Mouse (Mus musculus): Measurements from ENCODE around the gene Adcy5.

The Adcy5 gene

GRCm38 (mm10) chr16:35154641-35155390 lies at the start of gene Adcy5:
TSS of gene Adcy5 (plus strand) at chr16:35154877.
- peak; percentile 58 for DNase-seq (ENCODE audit: low spot score)

GRCm38 (mm10) chr16:35107985-35108384 lies 46.7 kb upstream of the Adcy5 start:
- DNase-seq (ENCODE audit: low spot score), result peak; percentile 66

GRCm38 (mm10) chr16:35109156-35109555 lies 45.5 kb upstream of the Adcy5 start:
- peak; percentile 29 for DNase-seq (ENCODE audit: low spot score)

- peak; percentile 48 for DNase-seq (ENCODE audit: low spot score)
Measured at GRCm38 (mm10) chr16:35109656-35110291, 44.9 kb upstream of the Adcy5 start.

GRCm38 (mm10) chr16:35110410-35111142 lies 44.1 kb upstream of the Adcy5 start:
- DNase-seq (ENCODE audit: low spot score), result peak; percentile 95

- no peak for DNase-seq (ENCODE audit: low spot score)
Measured at GRCm38 (mm10) chr16:35111143-35111620, 43.5 kb upstream of the Adcy5 start.

DNA sequence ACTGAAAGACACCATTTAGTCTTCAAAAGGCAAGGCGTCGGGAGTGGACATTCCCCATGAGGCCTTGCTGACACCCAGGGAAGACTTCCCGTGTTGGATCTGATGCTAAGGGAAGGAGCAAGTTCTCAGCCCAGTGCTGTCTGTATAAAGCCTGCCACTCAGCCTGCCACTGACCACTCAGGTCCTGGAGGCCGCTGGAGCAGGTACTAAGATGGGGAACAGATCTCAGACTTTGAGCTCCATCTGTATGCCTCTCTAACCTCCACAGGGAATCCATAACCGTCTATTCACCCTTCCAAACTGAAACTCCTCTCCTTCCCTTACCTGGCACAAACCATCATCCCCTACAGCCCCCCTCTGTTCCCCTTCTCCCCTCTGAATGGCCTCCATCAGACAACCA lies 41.2 kb upstream of the Adcy5 start:
- no peak for DNase-seq (ENCODE audit: low spot score)

- no peak for DNase-seq (ENCODE audit: low spot score)
Measured at GRCm38 (mm10) chr16:35116328-35116956, 38.2 kb upstream of the Adcy5 start.

- no peak for DNase-seq (ENCODE audit: low spot score)
Measured at GRCm38 (mm10) chr16:35117436-35117835, 37.2 kb upstream of the Adcy5 start.

DNA sequence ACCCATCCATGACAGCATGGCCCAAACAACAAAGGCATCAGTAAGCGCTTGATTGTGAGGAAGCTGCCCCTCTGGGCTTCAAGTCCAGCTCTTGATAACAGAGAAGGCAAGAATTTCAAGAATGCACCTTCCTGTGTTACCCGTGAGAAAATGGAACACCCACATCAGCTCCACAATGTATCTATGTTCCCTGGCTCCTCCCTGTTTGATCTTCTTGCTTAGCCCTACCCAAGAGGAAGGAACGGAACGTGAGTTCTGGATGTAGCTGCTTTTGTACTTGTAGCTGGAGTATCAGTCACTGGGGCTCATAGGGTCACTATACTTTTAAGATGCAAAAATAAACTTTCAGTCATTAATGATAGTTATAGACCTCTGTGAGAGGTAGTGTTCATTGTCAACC lies 34.1 kb upstream of the Adcy5 start:
- DNase-seq (ENCODE audit: low spot score), result no peak

- DNase-seq (ENCODE audit: low spot score), result no peak
Measured at GRCm38 (mm10) chr16:35127270-35127669, 27.4 kb upstream of the Adcy5 start.

DNA sequence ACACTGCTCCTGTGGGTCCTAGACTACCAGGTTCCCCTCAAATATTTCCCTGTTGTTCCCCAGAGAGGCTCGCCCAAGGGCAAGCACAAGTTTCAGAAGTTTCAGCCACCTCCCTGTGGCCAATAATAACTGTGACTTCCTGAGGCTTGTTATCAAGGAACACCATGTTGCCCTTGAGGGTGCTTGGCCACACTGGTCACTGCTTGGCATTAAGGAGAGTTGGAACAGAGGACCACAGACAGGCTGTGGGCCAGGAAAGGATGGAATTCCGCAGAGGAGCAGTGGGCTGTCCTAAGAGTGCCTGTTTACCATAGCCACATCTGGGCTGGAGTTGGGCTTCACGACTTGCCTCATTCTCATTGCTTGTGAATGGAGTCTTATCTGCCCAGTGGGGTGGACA lies 24.5 kb upstream of the Adcy5 start:
- DNase-seq (ENCODE audit: low spot score), result no peak

DNA sequence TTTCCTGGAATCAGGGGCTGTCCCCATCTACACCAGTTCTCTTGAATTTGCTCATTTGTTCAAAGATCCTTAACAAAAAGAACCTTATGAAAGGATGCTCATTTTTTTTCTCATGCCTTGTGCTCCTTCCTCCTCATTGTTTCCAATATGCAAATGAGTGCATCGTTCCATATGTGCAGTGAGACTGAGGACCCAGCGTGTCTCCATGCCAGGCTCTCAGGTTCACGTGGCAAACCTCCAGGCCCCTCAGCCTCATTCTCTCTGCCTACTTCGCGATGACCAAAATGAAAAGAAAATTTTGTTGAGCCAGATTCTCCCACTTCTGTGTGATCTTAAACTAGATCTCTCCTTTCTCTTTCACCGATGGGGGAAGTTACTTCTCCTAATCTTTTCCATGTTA lies 15.3 kb upstream of the Adcy5 start:
- DNase-seq (ENCODE audit: low spot score), result no peak

DNA sequence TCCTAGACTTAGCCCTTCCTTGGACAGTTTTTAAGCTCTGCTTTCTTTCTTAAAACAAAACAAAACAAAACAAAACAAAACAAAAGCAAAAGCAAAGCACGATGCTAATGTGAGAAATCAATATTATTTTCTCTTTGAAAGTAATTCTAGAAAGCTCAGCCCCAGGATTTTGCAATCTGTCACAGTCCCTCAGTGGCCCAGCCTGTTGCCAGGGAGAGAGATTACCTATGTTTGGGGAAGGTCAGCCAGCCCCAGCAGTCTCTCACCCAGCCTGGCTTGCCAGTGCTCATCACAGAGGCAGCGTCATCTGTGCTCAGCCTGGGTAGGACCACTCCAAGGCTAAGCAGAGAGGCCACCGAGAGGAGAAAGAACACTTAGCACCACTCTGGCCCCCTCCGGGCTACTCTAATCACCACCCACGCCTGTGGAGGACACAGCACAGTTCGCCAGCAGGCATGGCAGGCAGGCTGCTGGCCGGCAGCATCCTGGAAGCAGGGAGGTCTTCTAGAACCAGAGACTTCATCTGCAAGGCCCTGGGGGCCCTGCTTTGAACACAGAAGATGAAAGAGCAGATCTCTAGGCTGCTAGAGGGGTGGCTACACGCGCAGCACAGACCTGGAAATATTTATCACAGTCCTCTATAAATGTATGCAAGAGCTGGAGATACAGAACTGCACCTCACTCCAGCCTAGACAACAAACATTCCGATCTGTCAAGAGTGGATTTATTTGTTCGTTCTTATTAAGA lies 14.6 kb upstream of the Adcy5 start:
- peak; percentile 37 for DNase-seq (ENCODE audit: low spot score)

DNA sequence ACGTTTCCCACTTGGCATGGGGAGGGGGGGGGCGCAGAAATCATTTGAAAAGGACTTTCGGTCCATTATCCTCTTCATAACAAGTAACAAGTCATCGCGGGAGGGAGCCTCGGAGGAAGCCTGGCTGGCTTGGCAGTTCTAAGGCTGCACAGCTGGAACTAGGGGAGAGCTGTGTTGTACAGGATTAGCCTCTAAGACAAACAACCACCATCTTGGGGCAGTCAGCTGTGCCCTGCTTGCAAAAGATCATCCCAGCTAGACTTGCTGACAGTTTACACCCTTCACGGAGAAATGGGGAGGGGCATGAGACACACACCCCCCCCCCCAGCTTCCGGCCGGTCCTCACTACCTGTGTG lies 14.1 kb upstream of the Adcy5 start:
- DNase-seq (ENCODE audit: low spot score), result peak; percentile 45

GRCm38 (mm10) chr16:35141839-35142238 lies 12.8 kb upstream of the Adcy5 start:
- no peak for DNase-seq (ENCODE audit: low spot score)

- DNase-seq (ENCODE audit: low spot score), result no peak
Measured at GRCm38 (mm10) chr16:35146153-35146552, 8.5 kb upstream of the Adcy5 start.

- peak; percentile 16 for DNase-seq (ENCODE audit: low spot score)
Measured at GRCm38 (mm10) chr16:35153146-35153755, 1.4 kb upstream of the Adcy5 start.

DNA sequence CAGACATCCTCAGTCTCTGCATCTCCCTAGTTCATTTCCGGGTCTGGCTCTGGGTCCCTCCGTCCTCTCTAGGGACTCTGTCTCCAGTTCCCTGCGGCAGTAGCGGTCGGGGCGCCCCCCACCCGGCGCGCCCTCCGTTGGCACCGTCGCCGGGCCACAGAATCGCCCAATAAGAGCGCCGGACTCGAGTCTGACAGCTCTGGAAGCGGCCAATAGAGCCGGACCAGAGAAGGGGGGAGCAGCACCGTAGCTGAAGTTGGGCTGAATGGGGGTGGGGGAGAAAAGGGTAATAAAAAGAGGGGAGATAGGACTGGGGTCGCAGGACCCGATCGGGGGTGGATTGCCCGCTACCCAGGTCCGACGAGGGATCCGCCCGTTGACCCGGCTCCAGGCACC lies 434 bp upstream of the Adcy5 start:
- DNase-seq (ENCODE audit: low spot score), result peak; percentile 44

DNA sequence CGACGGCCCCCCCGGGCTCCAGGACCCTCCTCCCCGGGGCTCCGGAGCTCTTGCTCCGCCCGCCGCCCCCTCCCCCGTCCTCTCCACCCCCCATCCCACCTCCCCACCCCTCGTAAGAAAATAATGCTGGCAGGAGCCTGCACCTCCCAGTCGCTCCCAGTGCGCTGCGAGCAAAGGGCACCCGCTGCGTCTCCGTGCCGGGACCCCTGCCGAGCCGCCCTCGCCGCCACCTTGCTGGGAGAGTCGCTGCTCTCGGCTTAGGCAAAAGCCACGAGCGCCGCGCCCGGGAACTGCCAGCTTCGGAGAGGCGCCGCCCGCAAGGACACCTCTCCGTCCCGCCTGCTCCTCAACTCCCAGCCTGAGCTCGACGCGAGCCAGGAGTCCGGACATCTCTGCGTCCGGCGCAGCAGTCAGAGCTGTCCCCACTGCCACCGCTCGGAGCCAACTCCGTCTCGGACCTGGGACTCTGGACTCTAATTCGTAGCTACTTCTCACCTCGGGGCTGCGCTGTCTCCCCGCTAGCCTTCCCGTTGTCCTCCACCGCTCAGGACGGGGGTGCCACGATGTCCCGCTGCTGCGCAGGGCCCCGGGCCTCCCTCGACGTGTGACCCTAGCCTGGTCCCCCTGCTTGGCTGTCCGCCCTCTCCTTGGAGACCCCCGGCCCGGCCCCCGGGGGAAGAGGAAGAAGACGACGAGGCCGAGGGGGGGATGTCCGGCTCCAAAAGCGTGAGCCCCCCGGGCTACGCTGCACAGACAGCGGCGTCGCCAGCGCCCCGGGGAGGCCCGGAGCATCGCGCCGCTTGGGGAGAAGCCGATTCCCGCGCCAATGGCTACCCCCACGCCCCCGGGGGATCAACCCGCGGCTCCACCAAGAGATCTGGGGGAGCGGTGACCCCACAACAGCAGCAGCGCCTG lies 971 bp downstream of the Adcy5 start:
- peak; percentile 79 for DNase-seq (ENCODE audit: low spot score)
